Mouse (Mus musculus) forebrain, embryonic 11.5 days (tissue): Measurements from ENCODE around the gene Tmem39b. TPM values are rescaled to one million over a fixed set of nuclear protein-coding genes. Genes with fewer than 3 reads are reported as not detected.

ENCODE experiments used
- ATAC-seq: fragments of 200-750 bp; cut with Nextera tagmentation; replicated peaks from 2 replicates; pipeline ENCODE4 v1.8.0; 2017; ENCODE audit warnings: moderate TSS enrichment; ENCODE audit not compliant: low FRiP score
- DNase-seq: peaks from one replicate; pipeline ENCODE4 v3.0.0-alpha.2; 2017; ENCODE audit warnings: low spot score
- H3K27ac ChIP-seq: fragments of 300-500 bp; sonication (generic); 2 replicates; pipeline ENCODE4 v1.5.1; 2014; ENCODE audit warnings: low read depth, low read length
- H3K27me3 ChIP-seq: fragments of 300-500 bp; sonication (generic); 2 replicates; pipeline ENCODE4 v1.6.1; 2014; ENCODE audit warnings: mild to moderate bottlenecking, low read length, mixed read lengths; ENCODE audit not compliant: control insufficient read depth, insufficient read depth
- H3K36me3 ChIP-seq: fragments of 300-500 bp; sonication (generic); 2 replicates; pipeline ENCODE4 v1.6.1; 2014; ENCODE audit warnings: mild to moderate bottlenecking, low read length, moderate library complexity, mixed read lengths; ENCODE audit not compliant: control insufficient read depth, insufficient read depth
- H3K4me1 ChIP-seq: fragments of 300-500 bp; sonication (generic); replicated peaks from 2 replicates; pipeline ENCODE4 v1.6.1; 2014; ENCODE audit warnings: low read length, mixed read lengths; ENCODE audit not compliant: control insufficient read depth, insufficient read depth
- H3K4me2 ChIP-seq: fragments of 300-500 bp; sonication (generic); 2 replicates; pipeline ENCODE4 v1.6.1; 2014; ENCODE audit warnings: low read depth, mild to moderate bottlenecking, low read length, moderate library complexity, mixed read lengths; ENCODE audit not compliant: severe bottlenecking
- H3K4me3 ChIP-seq: fragments of 300-500 bp; sonication (generic); 2 replicates; pipeline ENCODE4 v1.5.1; 2014; ENCODE audit warnings: low read depth, low read length
- H3K9ac ChIP-seq: fragments of 300-500 bp; sonication (generic); 2 replicates; pipeline ENCODE4 v1.6.1; 2014; ENCODE audit warnings: low read length
- H3K9me3 ChIP-seq: fragments of 300-500 bp; sonication (generic); 2 replicates; pipeline ENCODE4 v1.6.1; 2016; ENCODE audit warnings: low read length, mixed read lengths; ENCODE audit not compliant: control insufficient read depth
- WGBS: fragments of 180-500 bp; shearing (Covaris S2); extraction: QIAGEN DNeasy Blood & Tissue Kit; methylation state at CpG from one replicate; pipeline ENCODE4 v1.1.7; 2014; 5-methylcytosine and 5-hydroxymethylcytosine counted together
- polyA plus RNA-seq: library from polyadenylated mRNA; unstranded; fragments of >200 nt; fragmentation: Nextera tagmentation; extraction: Ambion mirVana; gene quantifications from 2 replicates; pipeline ENCODE4 v1.2.1, GENCODE M21; 2014

Tmem39b gene
- polyA plus RNA-seq, 1 experiment from 2014 or later = 50.0 TPM

DNA sequence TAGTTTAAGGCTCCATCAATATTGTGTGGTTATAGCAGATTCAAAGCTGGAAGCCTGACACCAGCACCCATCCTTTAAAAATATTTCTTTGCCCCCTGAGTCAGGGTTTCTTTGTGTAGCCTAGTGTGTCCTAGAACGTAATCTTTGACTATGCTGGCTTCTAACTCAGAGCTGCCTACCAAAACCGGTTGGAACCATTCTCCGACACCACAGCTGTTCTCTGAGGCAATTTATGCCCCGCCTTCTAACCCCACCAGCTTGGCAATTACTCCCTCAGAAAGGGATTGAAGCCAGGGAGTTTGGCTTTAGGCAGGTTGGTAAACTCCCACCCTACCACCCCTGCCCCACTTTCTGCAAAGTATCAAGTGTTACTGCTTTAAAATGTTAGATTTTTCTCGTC, 54.9 kb downstream of the Tmem39b start:
- H3K27ac ChIP-seq = no peak overlapping the region
- peaks cover 5% of the 10 kb centered on the region; the same call in 1 of the 2 replicates for H3K4me1 ChIP-seq
- no peaks in the 10 kb centered on the region for H3K9me3 ChIP-seq
- no peaks in the 10 kb centered on the region for H3K27me3 ChIP-seq
- no peak overlapping the region for H3K4me3 ChIP-seq
- no peak overlapping the region for H3K9ac ChIP-seq
- DNase-seq (no peak), ATAC-seq (no peak)
- H3K36me3 ChIP-seq = peaks cover 11% of the 10 kb centered on the region; the same call in 1 of the 2 replicates
- H3K4me2 ChIP-seq = peak overlapping the region; percentile 15; the same call in 1 of the 2 replicates
- 54% methylated on average over 5 of the region's 5 CpGs for WGBS

DNA sequence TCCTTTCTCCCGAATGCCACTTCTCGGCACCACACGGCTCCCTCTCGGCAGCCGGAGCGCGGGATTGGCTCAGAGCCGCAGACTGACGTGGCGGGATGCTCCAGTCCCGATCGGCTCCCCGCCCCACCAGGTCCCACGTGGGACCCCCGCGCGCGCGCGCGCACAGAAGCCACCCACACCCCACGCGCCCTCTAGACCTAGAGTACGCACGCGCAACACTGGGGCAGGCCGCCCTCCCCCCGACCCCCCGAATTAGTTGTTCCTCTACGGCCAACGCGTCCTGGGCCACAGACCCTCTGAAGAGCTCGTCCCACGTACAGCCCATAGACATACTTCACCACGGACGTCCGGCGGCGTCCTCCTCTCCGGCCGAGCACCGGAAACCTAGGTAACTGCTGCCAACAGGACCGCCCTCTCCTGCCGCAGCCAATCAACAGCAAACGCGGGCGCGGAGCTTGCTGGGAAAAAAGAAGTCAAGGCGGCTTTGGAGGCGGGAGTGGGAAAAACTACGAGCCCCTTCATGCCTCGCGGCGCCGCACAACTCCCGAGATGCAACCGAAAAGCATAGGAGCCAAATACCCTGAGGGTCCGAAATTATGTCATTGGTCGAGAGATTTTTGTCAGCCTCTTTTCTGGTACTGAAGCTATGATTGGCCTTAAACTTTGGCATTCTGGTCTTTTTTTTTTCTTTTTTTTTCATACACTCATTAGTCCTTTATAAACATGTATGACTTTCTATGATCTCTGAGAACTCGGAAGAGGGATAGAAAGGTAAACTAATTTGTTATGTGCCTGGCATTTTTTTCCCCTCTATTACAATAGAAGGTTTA, 55.8 kb downstream of the Tmem39b start, which contains the start of gene Txlna:
Gene Txlna, minus strand, starts transcription at position 428 of the 830 bp plus-strand sequence.
- Histone ChIP-seq H3K4me3 (peak within 1 kb of the TSS; percentile 58), H3K4me1 (peaks cover 5% of the 10 kb centered on the region; the same call in 1 of the 2 replicates), H3K27ac (peak within 1 kb of the TSS; percentile 89), H3K36me3 (peaks cover 18% of the 10 kb centered on the region; the same call in 1 of the 2 replicates), H3K9ac (peak within 1 kb of the TSS; percentile 78), H3K4me2 (peak within 1 kb of the TSS; percentile 84), H3K9me3 (no peaks in the 10 kb centered on the region), H3K27me3 (no peaks in the 10 kb centered on the region)
- under 1% methylated on average over 60 of the region's 60 CpGs for whole genome bisulfite sequencing
- ATAC-seq (peak; percentile 95), DNase-seq (peak; percentile 98)

GRCm38 (mm10) chr4:129640101-129640637, 56.5 kb downstream of the Tmem39b start:
- peak; percentile 72 for DNase-seq
- Histone ChIP-seq H3K36me3 (peaks cover 18% of the 10 kb centered on the region; the same call in 1 of the 2 replicates), H3K27me3 (no peaks in the 10 kb centered on the region), H3K4me2 (peak overlapping the region; percentile 84), H3K27ac (peak overlapping the region; percentile 89; the same call in 1 of the 2 replicates), H3K4me1 (peaks cover 5% of the 10 kb centered on the region; the same call in 1 of the 2 replicates), H3K9ac (peak overlapping the region; percentile 78), H3K4me3 (peak overlapping the region; percentile 58), H3K9me3 (no peaks in the 10 kb centered on the region)
- 9% methylated on average over 17 of the region's 17 CpGs for WGBS
- no peak for ATAC-seq

DNA sequence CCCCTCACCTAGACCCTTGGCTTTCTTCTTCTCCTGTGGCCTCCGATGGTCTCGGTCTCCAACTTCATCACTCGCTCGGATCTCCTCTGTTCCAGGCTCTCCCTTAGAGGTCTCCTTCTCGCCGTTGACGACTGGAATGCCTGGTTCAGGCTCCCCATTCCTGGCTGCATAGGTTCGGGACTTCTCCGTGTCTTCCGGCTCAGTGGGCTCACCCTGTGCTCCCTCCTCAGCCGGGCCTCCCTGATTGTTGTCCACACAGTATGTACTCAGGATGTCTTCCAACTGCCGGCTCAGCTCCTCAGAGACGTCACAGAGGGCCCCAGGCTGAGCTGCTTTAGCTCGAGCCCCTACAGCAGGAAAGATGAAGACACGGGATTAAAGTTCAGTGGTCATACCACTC, 57.4 kb downstream of the Tmem39b start:
- Histone ChIP-seq H3K4me1 (peaks cover 5% of the 10 kb centered on the region; the same call in 1 of the 2 replicates), H3K9me3 (no peaks in the 10 kb centered on the region), H3K4me2 (peak overlapping the region; percentile 84; the same call in 1 of the 2 replicates), H3K27ac (no peak overlapping the region), H3K27me3 (no peaks in the 10 kb centered on the region), H3K9ac (no peak overlapping the region), H3K4me3 (no peak overlapping the region), H3K36me3 (peaks cover 18% of the 10 kb centered on the region; the same call in 1 of the 2 replicates)
- ATAC-seq = no peak
- WGBS = 91% methylated on average over 15 of the region's 15 CpGs
- no peak for DNase-seq

GRCm38 (mm10) chr4:129633852-129634251, 62.8 kb downstream of the Tmem39b start:
- H3K36me3 ChIP-seq = peaks cover 46% of the 10 kb centered on the region
- no peaks in the 10 kb centered on the region for H3K27me3 ChIP-seq
- no peaks in the 10 kb centered on the region for H3K9me3 ChIP-seq
- DNase-seq (no peak), ATAC-seq (no peak)
- H3K4me3 ChIP-seq = no peak overlapping the region
- no peak overlapping the region for H3K27ac ChIP-seq
- no peak overlapping the region for H3K4me2 ChIP-seq
- H3K9ac ChIP-seq = no peak overlapping the region
- WGBS = 96% methylated on average over 6 of the region's 6 CpGs
- 0 out of 2 replicates have a peak, but pooled peaks cover 3% of the 10 kb centered on the region for H3K4me1 ChIP-seq

DNA sequence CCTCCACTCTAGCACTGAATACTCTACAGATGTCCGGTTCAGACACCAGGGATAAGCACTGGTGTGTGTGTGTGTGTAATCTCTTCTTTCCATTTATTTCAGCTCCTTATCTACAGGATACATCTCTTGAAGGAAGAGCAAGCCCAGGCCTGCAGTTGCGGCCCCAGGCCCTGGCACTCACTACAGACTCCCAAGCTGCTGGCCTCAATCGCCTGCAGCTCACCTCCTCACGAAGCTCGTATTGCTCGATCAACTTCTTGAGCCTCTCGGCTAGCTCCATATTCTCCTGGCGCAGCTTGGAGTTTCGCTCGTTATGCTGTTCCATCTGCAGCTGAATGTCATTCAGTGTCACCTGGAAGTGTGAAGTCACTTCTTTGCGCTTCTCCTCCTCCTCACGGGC, 64.8 kb downstream of the Tmem39b start:
- H3K27me3 ChIP-seq = no peaks in the 10 kb centered on the region
- no peak overlapping the region for H3K4me2 ChIP-seq
- ATAC-seq (no peak), DNase-seq (no peak)
- 93% methylated on average over 12 of the region's 12 CpGs for WGBS
- no peaks in the 10 kb centered on the region for H3K4me1 ChIP-seq
- H3K4me3 ChIP-seq = no peak overlapping the region
- no peaks in the 10 kb centered on the region for H3K9me3 ChIP-seq
- H3K27ac ChIP-seq = no peak overlapping the region
- H3K9ac ChIP-seq = no peak overlapping the region
- peaks cover 43% of the 10 kb centered on the region for H3K36me3 ChIP-seq

- no peaks in the 10 kb centered on the region for H3K9me3 ChIP-seq
- H3K27me3 ChIP-seq = no peaks in the 10 kb centered on the region
- ATAC-seq (no peak), DNase-seq (no peak)
- no peak overlapping the region for H3K4me3 ChIP-seq
- H3K9ac ChIP-seq = no peak overlapping the region
- WGBS = 87% methylated on average over 4 of the region's 4 CpGs
- no peaks in the 10 kb centered on the region for H3K4me1 ChIP-seq
- H3K4me2 ChIP-seq = no peak overlapping the region
- H3K27ac ChIP-seq = no peak overlapping the region
- peaks cover 36% of the 10 kb centered on the region for H3K36me3 ChIP-seq
Measured at GRCm38 (mm10) chr4:129630944-129631343, 65.7 kb downstream of the Tmem39b start.
